Mouse (Mus musculus): ENCODE measurements around the gene Stx11. TPM values are rescaled to one million over a fixed set of nuclear protein-coding genes. Genes with fewer than 3 reads are reported as not detected.

The Stx11 gene
- polyA plus RNA-seq, 1 experiment from 2014 or later: 12.6 TPM

- no peak overlapping the region for H3K4me3 ChIP-seq (ENCODE audit: low read depth, low read length)
- no peaks in the 10 kb centered on the region for H3K36me3 ChIP-seq (ENCODE audit: control insufficient read depth, insufficient read depth, low read length)
- WGBS: 96% methylated on average over 3 of the region's 3 CpGs
- no peaks in the 10 kb centered on the region for H3K9me3 ChIP-seq (ENCODE audit: control insufficient read depth, low read length)
- no peak for ATAC-seq (replicated peaks; ENCODE audit: low FRiP score)
- no peak overlapping the region for H3K4me2 ChIP-seq
- H3K27ac ChIP-seq (ENCODE audit: low read depth, low read length): no peak overlapping the region
- H3K4me1 ChIP-seq (replicated peaks; ENCODE audit: control insufficient read depth, insufficient read depth, low read length): no peaks in the 10 kb centered on the region
- H3K27me3 ChIP-seq (replicated peaks; ENCODE audit: control insufficient read depth, insufficient read depth, low read length): no peaks in the 10 kb centered on the region
- no peak for DNase-seq (ENCODE audit: low spot score)
- H3K9ac ChIP-seq (ENCODE audit: low read depth, low read length): no peak overlapping the region
These were observed 70.8 kb downstream of the Stx11 start for GRCm38 (mm10) chr10:12893339-12893738.

GRCm38 (mm10) chr10:12888373-12888772 is 75.7 kb downstream of the Stx11 start:
- ATAC-seq (replicated peaks; ENCODE audit: low FRiP score) (no peak), DNase-seq (ENCODE audit: low spot score) (no peak)
- H3K4me1 ChIP-seq (replicated peaks; ENCODE audit: control insufficient read depth, insufficient read depth, low read length): no peaks in the 10 kb centered on the region
- H3K36me3 ChIP-seq (ENCODE audit: control insufficient read depth, insufficient read depth, low read length): no peaks in the 10 kb centered on the region
- no peak overlapping the region for H3K4me2 ChIP-seq
- H3K4me3 ChIP-seq (ENCODE audit: low read depth, low read length): no peak overlapping the region
- no peaks in the 10 kb centered on the region for H3K9me3 ChIP-seq (ENCODE audit: control insufficient read depth, low read length)
- 74% methylated on average over 13 of the region's 13 CpGs for WGBS
- no peak overlapping the region for H3K27ac ChIP-seq (ENCODE audit: low read depth, low read length)
- no peaks in the 10 kb centered on the region for H3K27me3 ChIP-seq (replicated peaks; ENCODE audit: control insufficient read depth, insufficient read depth, low read length)
- no peak overlapping the region for H3K9ac ChIP-seq (ENCODE audit: low read depth, low read length)

Other genes with a start within 250 kb of the Stx11 start
- 19.8 and 23.0 TPM in 2 replicates for gene Utrn, start 94.9 kb downstream of the Stx11 start, polyA plus RNA-seq (2014; fragmentation: Nextera tagmentation; extraction: Ambion mirVana)
- gene Sf3b5, start 41.0 kb upstream of the Stx11 start, polyA plus RNA-seq (2014; fragmentation: Nextera tagmentation; extraction: Ambion mirVana): 48.0 and 50.1 TPM in 2 replicates
- gene Plagl1, start 96.2 kb upstream of the Stx11 start, polyA plus RNA-seq (2014; fragmentation: Nextera tagmentation; extraction: Ambion mirVana): 163 and 165 TPM in 2 replicates
- gene Zc2hc1b, start 213.7 kb upstream of the Stx11 start, polyA plus RNA-seq (2014; fragmentation: Nextera tagmentation; extraction: Ambion mirVana): not detected in 2 replicates
- gene Ltv1, start 228.9 kb upstream of the Stx11 start, polyA plus RNA-seq (2014; fragmentation: Nextera tagmentation; extraction: Ambion mirVana): 92.6 and 102 TPM in 2 replicates

Measured in liver, embryonic 11.5 days (tissue).